Mouse (Mus musculus) spleen, embryonic (tissue): ENCODE measurements around the gene Pde1b.

Source experiments
- CTCF ChIA-PET: fragments of 350-600 bp; sonication (Branson Sonifier 250); formaldehyde crosslinking; loops from one replicate; lab custom pipeline; 2022; lab: Charles Lee

Pde1b gene

DNA sequence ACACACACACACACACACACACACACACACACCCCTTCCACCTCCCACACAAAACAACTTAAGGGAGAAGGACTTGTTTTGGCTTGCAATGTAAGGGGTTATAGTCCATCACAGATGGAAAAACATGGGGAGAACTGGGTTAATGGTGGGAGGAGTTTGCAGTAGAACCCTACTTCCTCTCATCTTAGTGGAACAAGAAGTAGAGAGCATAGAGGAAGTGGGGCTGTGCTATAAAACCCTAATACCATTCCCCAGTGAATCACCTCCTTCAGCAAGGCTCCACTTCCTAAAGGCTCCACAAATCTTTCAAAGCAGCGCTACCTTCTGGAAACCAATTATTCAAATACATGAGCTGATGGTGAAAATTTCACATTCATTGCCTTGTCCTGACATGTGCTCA is 46.6 kb downstream of the Pde1b start:
- CTCF ChIA-PET: no interaction called here

- CTCF ChIA-PET: interaction anchor here (0.7 kb wide), 1 partner anchor 50 kb away, joined by 3 read pairs; no protein-coding TSS in a partner anchor
Measured at GRCm38 (mm10) chr15:103551053-103551452, 48.2 kb downstream of the Pde1b start.

GRCm38 (mm10) chr15:103552096-103552690 is 49.4 kb downstream of the Pde1b start:
- CTCF ChIA-PET: interaction anchor here (0.6 kb wide), 1 partner anchor 86 kb away, joined by 3 read pairs; no protein-coding TSS in a partner anchor

GRCm38 (mm10) chr15:103564981-103565380 is 62.1 kb downstream of the Pde1b start, which contains the start of gene Glycam1:
Gene Glycam1, minus strand, starts transcription at chr15:103565081.
- CTCF ChIA-PET: no interaction called here
